Mouse (Mus musculus) E14TG2a.4 (cell line): ENCODE results near the gene Rhob.

ENCODE experiments used
- CTCF ChIP-seq: conservative IDR thresholded peaks from 2 replicates; pipeline ENCODE4 v1.5.1; 2014; ENCODE audit warnings: low read length
- POU5F1 ChIP-seq: IDR thresholded peaks from 2 replicates; pipeline ENCODE4 v1.6.1; 2014; ENCODE audit warnings: low read length, borderline replicate concordance

DNA sequence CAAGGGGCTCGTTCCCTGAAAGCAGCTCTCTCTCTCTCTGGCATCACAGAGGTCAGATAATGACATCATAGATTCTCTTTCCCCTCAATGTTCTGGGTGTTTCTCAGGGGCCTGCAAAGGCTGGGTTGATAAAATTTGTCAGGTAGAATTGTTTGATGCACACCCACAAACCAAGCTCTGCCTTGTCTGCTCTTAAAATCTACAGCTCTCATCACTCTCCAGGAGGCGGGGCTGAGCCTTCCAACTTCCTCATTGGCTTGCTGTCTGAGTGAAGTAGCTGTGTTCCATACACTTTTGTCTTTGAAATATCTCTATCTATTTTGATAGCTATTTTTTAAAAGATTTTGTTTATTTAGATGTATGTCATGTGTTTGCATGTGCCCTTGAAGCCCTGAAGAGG is 17.6 kb downstream of the Rhob start:
- TF ChIP-seq CTCF (no peak), POU5F1 (no peak)
